Mouse (Mus musculus): Measurements from ENCODE around the gene Gadd45gip1.

GRCm38 (mm10) chr8:84837912-84838470 lies 6.7 kb downstream of the Gadd45gip1 start:
- TF ChIP-seq EP300 (IDR thresholded peaks at IDR 0.05; ENCODE audit: insufficient read depth, low read depth, low read length) (no peak), POLR2A (IDR thresholded peaks at IDR 0.05; ENCODE audit: insufficient read depth, low read length) (no peak)

All from ES-Bruce4 (cell line).